Mouse (Mus musculus) erythroblast, embryonic 14.5 days (primary cell): Measurements from ENCODE around the gene Met. TPM values are rescaled to one million over a fixed set of nuclear protein-coding genes. Genes with fewer than 3 reads are reported as not detected.

Experiments used
- H3K27me3 ChIP-seq: 2 replicates; pipeline ENCODE4 v1.6.1; 2012; ENCODE audit warnings: inconsistent platforms; ENCODE audit not compliant: control insufficient read depth
- H3K36me3 ChIP-seq: 2 replicates; pipeline ENCODE4 v1.6.1; 2012; ENCODE audit warnings: mild to moderate bottlenecking, inconsistent platforms; ENCODE audit not compliant: control insufficient read depth
- H3K4me1 ChIP-seq: 2 replicates; pipeline ENCODE4 v1.6.1; 2012; ENCODE audit warnings: inconsistent platforms; ENCODE audit not compliant: control insufficient read depth
- H3K4me3 ChIP-seq: replicated peaks from 2 replicates; pipeline ENCODE3; 2012; ENCODE audit warnings: moderate library complexity, mild to moderate bottlenecking, inconsistent platforms
- H3K9me3 ChIP-seq: 2 replicates; pipeline ENCODE4 v1.6.1; 2012; ENCODE audit warnings: low read length, inconsistent platforms, mixed read lengths; ENCODE audit not compliant: control insufficient read depth
- GATA1 ChIP-seq: IDR thresholded peaks from 2 replicates; pipeline ENCODE4 v1.6.1; 2012; ENCODE audit warnings: low read length, inconsistent platforms, mixed read lengths
- TAL1 ChIP-seq: IDR thresholded peaks from 3 replicates; pipeline ENCODE4 v1.6.1; 2012; ENCODE audit warnings: low read length, inconsistent platforms, mixed read lengths
- polyA plus RNA-seq: library from polyadenylated mRNA; stranded (reverse); fragments of >175 nt; gene quantifications from 2 replicates; pipeline ENCODE4 v1.2.3, GENCODE M21; 2012

The Met gene
- polyA plus RNA-seq, 1 experiment: not detected

DNA sequence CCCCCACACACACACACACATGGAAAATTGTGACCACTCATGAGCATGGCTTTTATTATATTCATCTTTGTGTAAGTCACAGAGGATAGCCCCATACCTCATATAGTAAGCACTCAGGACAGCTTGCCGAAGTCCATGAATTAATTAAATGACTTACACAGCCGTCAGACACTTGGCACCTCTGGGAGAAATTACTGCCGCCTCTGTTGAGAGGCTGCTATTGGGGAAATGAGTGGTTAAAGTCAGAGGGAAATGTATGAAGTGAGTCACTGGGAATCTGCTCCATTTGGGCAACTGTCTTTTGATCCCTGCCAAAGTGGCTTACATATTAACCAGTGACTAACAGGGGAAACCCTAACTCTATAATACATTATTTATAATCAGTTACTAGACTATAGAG lies 91.2 kb downstream of the Met start:
- no peaks in the 10 kb centered on the region for H3K4me1 ChIP-seq
- TF ChIP-seq TAL1 (no peak), GATA1 (no peak)
- no peaks in the 10 kb centered on the region for H3K9me3 ChIP-seq
- H3K36me3 ChIP-seq: no peaks in the 10 kb centered on the region; the same call in 1 of the 2 replicates
- no peak overlapping the region for H3K4me3 ChIP-seq
- H3K27me3 ChIP-seq: no peaks in the 10 kb centered on the region

GRCm38 (mm10) chr6:17555719-17556118 lies 92.1 kb downstream of the Met start:
- Histone ChIP-seq H3K27me3 (no peaks in the 10 kb centered on the region), H3K36me3 (no peaks in the 10 kb centered on the region; the same call in 1 of the 2 replicates), H3K4me3 (no peak overlapping the region), H3K4me1 (no peaks in the 10 kb centered on the region), H3K9me3 (no peaks in the 10 kb centered on the region)
- no peak for TF ChIP-seq TAL1

GRCm38 (mm10) chr6:17559657-17560056 lies 96.1 kb downstream of the Met start:
- Histone ChIP-seq H3K4me1 (no peaks in the 10 kb centered on the region), H3K36me3 (no peaks in the 10 kb centered on the region; the same call in 1 of the 2 replicates), H3K4me3 (no peak overlapping the region), H3K27me3 (no peaks in the 10 kb centered on the region), H3K9me3 (no peaks in the 10 kb centered on the region)
- TF ChIP-seq TAL1 (no peak), GATA1 (no peak)

- TF ChIP-seq GATA1: no peak
- no peak for TF ChIP-seq TAL1
- H3K4me3 ChIP-seq: no peak overlapping the region
- no peaks in the 10 kb centered on the region for H3K27me3 ChIP-seq
- no peaks in the 10 kb centered on the region for H3K4me1 ChIP-seq
- no peaks in the 10 kb centered on the region for H3K9me3 ChIP-seq
- no peaks in the 10 kb centered on the region; the same call in 1 of the 2 replicates for H3K36me3 ChIP-seq
Measured at GRCm38 (mm10) chr6:17561347-17561746, 97.7 kb downstream of the Met start.

- Histone ChIP-seq H3K9me3 (no peaks in the 10 kb centered on the region), H3K27me3 (no peaks in the 10 kb centered on the region), H3K36me3 (no peaks in the 10 kb centered on the region; the same call in 1 of the 2 replicates), H3K4me1 (no peaks in the 10 kb centered on the region), H3K4me3 (no peak overlapping the region)
- TF ChIP-seq GATA1 (no peak), TAL1 (no peak)
Measured at GRCm38 (mm10) chr6:17561886-17562285, 98.3 kb downstream of the Met start.

DNA sequence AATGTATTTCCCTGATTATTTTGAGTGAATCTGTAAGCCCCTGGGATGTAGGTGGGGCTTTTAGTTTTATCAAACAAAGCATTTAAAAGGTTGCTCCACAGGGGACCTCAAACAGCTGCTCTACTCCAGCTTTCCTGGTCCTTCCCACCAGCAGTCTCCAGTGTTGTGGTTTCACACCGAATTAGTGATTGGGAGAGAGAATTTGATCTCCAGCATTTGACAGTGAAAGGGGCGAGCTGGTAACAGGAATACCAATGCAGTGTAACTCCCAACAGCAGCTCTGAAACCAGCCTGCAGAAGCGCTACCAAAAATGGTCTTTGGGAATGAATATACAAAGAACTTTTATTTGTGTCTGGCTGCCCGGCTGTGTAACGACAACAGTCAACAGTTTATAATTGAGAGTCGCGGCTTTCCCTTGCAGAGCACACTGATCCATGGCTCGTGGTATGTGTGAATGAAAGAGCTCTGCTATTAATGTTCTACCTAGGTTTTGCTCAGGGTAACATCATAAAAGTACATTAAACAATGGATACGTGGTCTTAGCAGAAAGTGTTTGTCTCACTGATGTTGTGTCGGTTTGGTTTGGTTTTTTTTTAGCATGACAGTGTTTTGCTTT lies 99.0 kb downstream of the Met start:
- no peak for TF ChIP-seq GATA1
- TF ChIP-seq TAL1: no peak
- no peaks in the 10 kb centered on the region for H3K9me3 ChIP-seq
- no peaks in the 10 kb centered on the region for H3K27me3 ChIP-seq
- no peaks in the 10 kb centered on the region for H3K4me1 ChIP-seq
- H3K36me3 ChIP-seq: no peaks in the 10 kb centered on the region
- no peak overlapping the region for H3K4me3 ChIP-seq

DNA sequence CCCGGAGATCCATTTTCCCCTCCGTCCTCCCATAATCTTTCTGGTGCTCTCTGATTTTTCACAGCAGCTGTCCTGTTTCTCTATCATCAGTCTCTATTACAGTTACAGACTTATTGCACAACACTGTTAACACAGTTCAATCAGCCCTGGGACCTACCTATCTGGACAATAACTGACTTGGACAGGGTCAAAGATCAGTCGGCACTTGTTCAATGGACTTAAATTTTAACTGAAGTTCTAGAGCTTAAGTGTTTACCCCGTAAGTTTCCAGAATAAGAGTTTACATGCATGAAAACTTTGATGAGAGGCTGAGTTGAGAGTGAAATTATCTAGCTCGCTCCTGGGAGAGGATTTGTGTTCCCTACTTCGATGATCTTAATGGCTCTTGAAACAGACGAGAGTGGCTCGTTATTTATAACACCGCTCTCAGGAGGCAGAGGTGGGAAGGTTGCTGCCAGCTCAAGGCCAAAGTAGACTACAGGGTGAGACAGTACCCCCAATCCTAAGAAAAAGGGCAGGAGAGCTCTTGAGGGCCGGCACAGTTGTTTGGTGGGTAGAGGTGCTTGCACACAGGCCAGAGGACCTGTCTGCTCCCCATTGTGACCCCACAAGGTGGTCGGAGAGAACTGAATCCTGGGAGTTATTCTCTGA lies 105.2 kb downstream of the Met start:
- Histone ChIP-seq H3K4me3 (no peak overlapping the region), H3K27me3 (no peaks in the 10 kb centered on the region), H3K4me1 (no peaks in the 10 kb centered on the region), H3K36me3 (no peaks in the 10 kb centered on the region; the same call in 1 of the 2 replicates), H3K9me3 (no peaks in the 10 kb centered on the region)
- no peak for TF ChIP-seq GATA1
- TF ChIP-seq TAL1: no peak

DNA sequence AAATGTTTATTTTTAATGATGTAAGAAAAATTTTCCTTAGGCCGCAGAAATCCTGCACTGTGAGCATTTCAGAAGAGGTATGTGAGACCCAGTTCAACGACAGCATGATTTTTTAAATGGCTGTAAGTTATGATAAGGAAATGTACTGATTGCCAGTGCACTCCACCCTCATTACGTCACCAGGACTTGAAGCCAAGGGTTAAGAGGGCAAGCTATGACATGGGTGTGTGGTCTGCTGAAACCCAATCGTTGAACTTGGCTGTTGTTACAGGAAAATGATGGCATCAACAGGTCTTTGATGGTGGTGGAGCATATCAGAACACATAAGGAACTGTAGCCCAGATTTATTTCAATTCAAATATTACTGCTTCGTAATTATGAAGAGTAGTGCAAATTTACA lies 109.6 kb downstream of the Met start:
- Histone ChIP-seq H3K4me1 (no peaks in the 10 kb centered on the region), H3K27me3 (no peaks in the 10 kb centered on the region), H3K9me3 (no peaks in the 10 kb centered on the region), H3K36me3 (no peaks in the 10 kb centered on the region; the same call in 1 of the 2 replicates), H3K4me3 (no peak overlapping the region)
- TF ChIP-seq TAL1 (no peak), GATA1 (no peak)

DNA sequence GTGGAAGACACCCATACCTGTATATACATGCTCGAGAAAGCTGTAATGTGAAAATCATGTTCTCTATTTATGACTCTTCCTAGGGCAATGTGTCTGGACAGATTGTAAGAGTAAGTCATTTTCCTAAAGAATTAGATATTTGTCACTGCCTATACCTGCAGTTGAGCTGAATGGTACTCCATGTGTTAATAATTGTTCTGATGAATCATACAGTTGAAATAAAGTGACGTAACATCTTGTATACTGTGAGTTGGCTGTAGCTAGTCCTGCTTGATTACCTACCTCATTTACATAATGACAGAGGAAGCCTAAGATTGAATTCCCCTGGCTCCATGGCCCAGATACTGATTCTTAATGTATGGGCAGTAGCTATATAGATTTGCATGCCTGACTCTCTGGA lies 110.1 kb downstream of the Met start:
- no peaks in the 10 kb centered on the region for H3K27me3 ChIP-seq
- TF ChIP-seq TAL1 (no peak), GATA1 (no peak)
- H3K4me1 ChIP-seq: no peaks in the 10 kb centered on the region
- no peak overlapping the region for H3K4me3 ChIP-seq
- no peaks in the 10 kb centered on the region; the same call in 1 of the 2 replicates for H3K36me3 ChIP-seq
- no peaks in the 10 kb centered on the region for H3K9me3 ChIP-seq
